Mouse (Mus musculus) heart, postnatal 0 days (tissue): Measurements from ENCODE around the gene Arhgef17. TPM values are rescaled to one million over a fixed set of nuclear protein-coding genes. Genes with fewer than 3 reads are reported as not detected.
A peak's percentile ranks its signal among the peaks of the same experiment; 100 is the strongest.

ENCODE experiments used
- ATAC-seq: fragments of 200-750 bp; cut with Nextera tagmentation; 2 replicates; pipeline ENCODE4 v1.8.0; 2017; ENCODE audit warnings: low read depth, moderate number of reproducible peaks, moderate library complexity; ENCODE audit not compliant: insufficient read depth
- DNase-seq: peaks from one replicate; pipeline ENCODE4 v3.0.0-alpha.2; 2016; ENCODE audit warnings: low spot score
- H3K27ac ChIP-seq: fragments of 300-500 bp; sonication (generic); 2 replicates; pipeline ENCODE4 v1.5.1; 2014; ENCODE audit warnings: low read depth, mild to moderate bottlenecking
- H3K27me3 ChIP-seq: fragments of 300-500 bp; sonication (generic); 2 replicates; pipeline ENCODE4 v1.6.1; 2014; ENCODE audit warnings: low read length, mixed read lengths; ENCODE audit not compliant: control insufficient read depth, insufficient read depth
- H3K36me3 ChIP-seq: fragments of 300-500 bp; sonication (generic); replicated peaks from 2 replicates; pipeline ENCODE4 v1.6.1; 2014; ENCODE audit warnings: low read length, mixed read lengths; ENCODE audit not compliant: control insufficient read depth, insufficient read depth
- H3K4me1 ChIP-seq: fragments of 300-500 bp; sonication (generic); 2 replicates; pipeline ENCODE4 v1.6.1; 2014; ENCODE audit warnings: antibody characterized with exemption; ENCODE audit not compliant: control insufficient read depth, insufficient read depth
- H3K4me2 ChIP-seq: fragments of 300-500 bp; sonication (generic); 2 replicates; pipeline ENCODE4 v1.6.1; 2014; ENCODE audit warnings: low read depth, mild to moderate bottlenecking, low read length, moderate library complexity
- H3K4me3 ChIP-seq: fragments of 300-500 bp; sonication (generic); 2 replicates; pipeline ENCODE4 v1.5.1; 2014; ENCODE audit warnings: low read depth, low read length
- H3K9ac ChIP-seq: fragments of 300-500 bp; sonication (generic); replicated peaks from 2 replicates; pipeline ENCODE4 v1.6.1; 2014; ENCODE audit warnings: low read depth, low read length, mixed read lengths
- H3K9me3 ChIP-seq: fragments of 300-500 bp; sonication (generic); replicated peaks from 2 replicates; pipeline ENCODE4 v1.6.1; 2016; ENCODE audit warnings: low read length; ENCODE audit not compliant: control insufficient read depth
- CTCF ChIP-seq: IDR thresholded peaks from 2 replicates; pipeline ENCODE4 v1.5.1; 2016; ENCODE audit warnings: antibody characterized with exemption, control low read depth, low read depth
- EP300 ChIP-seq: IDR thresholded peaks from 2 replicates; pipeline ENCODE4 v1.6.1; 2016; ENCODE audit warnings: antibody characterized with exemption, low read depth
- WGBS: fragments of 180-500 bp; shearing (Covaris S2); extraction: QIAGEN DNeasy Blood & Tissue Kit; methylation state at CpG from one replicate; pipeline ENCODE4 v1.1.7; 2014; 5-methylcytosine and 5-hydroxymethylcytosine counted together
- polyA plus RNA-seq: library from polyadenylated mRNA; unstranded; fragments of >200 nt; fragmentation: Nextera tagmentation; extraction: Ambion mirVana; gene quantifications from 2 replicates; pipeline ENCODE4 v1.2.1, GENCODE M21; 2015
- total RNA-seq: library from RNA; depleted of rRNA; stranded (reverse); fragments of >200 nt; gene quantifications from 2 replicates; pipeline ENCODE4 v1.2.3, GENCODE M21; 2014; ENCODE audit warnings: low replicate concordance

Arhgef17 gene
- total and polyA plus RNA-seq, 2 experiments from 2014 or later = 2.8 to 28.4 TPM

DNA sequence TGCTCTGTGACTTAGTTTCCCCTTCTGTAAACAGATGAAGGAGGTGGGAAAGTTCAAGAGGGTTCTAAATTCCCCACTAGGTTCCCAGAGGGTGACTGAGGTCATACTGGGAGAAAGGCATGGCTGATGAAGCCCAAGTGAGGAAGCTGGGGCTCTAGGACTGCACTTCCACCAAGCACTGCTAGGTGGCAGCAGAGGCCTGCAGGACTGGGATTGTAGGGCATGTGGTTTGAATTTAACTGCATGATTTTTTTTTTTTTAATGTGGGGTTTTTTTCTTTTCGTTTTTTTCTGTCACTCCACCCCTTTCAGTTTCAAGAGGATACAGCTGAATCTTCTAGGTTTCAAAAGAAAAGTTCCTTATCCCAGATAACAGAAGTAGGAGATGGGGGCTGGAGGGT is 24.7 kb downstream of the Arhgef17 start:
- Histone ChIP-seq H3K9me3 (no peaks in the 10 kb centered on the region), H3K4me1 (peaks cover 27% of the 10 kb centered on the region), H3K4me3 (no peak overlapping the region), H3K4me2 (no peak overlapping the region), H3K9ac (no peak overlapping the region), H3K27ac (peak overlapping the region; percentile 62), H3K27me3 (no peaks in the 10 kb centered on the region), H3K36me3 (no peaks in the 10 kb centered on the region)
- peak; percentile 82 for DNase-seq
- TF ChIP-seq EP300 (no peak; the same call in 1 of the 2 replicates), CTCF (peak; percentile 95)
- no peak for ATAC-seq
- 0% methylated on average over 1 of the region's 1 CpGs for WGBS

DNA sequence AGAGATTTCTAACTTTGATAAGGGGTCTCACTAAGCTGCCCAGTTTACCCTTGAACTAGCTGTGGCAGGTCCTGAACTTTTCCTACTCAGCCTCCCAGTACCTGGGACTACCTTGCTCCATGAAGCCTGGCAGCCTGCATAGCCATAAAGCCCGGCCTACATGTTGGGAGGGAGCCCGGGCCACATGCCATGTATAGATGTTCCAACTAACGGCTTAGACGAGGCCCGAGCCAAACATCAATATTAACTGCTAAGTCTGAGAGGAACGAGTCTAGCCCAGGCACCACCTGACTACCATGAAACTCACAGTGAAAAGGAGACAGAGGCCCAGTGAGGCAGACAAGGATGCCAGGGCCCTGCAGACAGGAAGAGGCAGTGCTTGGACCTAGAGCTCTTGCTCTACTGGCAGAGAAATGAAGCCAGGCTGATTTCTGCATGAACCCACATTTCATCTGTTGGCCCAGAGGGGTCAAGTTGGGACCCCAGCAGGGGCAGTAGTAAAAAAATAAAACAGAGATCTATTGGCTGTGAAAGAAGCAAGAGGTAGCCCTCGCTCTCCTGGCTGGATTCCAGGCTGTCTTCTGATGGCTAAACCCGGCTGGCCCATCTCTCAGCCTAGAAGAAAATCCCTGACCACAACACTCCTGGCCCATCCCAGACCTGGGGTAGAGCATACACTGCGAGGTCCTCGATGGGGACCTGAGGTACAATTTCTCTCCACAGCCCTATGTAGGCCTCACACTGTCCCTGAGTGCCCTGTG is 25.7 kb downstream of the Arhgef17 start:
- no peak overlapping the region for H3K4me2 ChIP-seq
- no peak for DNase-seq
- H3K36me3 ChIP-seq = no peaks in the 10 kb centered on the region
- H3K4me1 ChIP-seq = peaks cover 17% of the 10 kb centered on the region
- no peak overlapping the region for H3K4me3 ChIP-seq
- H3K9ac ChIP-seq = no peak overlapping the region
- no peaks in the 10 kb centered on the region for H3K27me3 ChIP-seq
- ATAC-seq = no peak
- 86% methylated on average over 10 of the region's 10 CpGs for WGBS
- H3K27ac ChIP-seq = no peak overlapping the region
- TF ChIP-seq CTCF = no peak
- TF ChIP-seq EP300 = no peak
- H3K9me3 ChIP-seq = no peaks in the 10 kb centered on the region

DNA sequence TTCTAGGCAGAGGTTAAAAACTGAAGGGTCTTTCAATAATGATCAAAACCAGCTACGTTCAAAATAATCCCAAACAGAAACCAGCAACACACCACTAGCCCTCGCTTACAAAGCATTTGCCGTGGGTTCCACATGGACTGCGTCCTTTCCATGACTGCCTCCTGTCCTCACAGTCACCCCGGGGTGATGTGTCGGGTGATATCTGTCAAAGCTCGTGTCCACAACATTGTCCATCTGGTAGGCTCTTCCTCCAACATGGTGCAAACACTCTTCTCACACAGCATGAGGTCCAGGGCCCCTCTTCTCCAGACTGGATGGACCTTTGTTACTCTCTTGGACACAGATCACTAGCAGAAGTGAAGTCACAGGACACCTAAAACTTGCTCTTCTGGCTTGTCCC is 26.9 kb downstream of the Arhgef17 start:
- H3K27ac ChIP-seq = no peak overlapping the region
- no peak overlapping the region for H3K4me2 ChIP-seq
- no peak overlapping the region for H3K9ac ChIP-seq
- H3K4me1 ChIP-seq = peaks cover 7% of the 10 kb centered on the region
- no peak for ATAC-seq
- TF ChIP-seq EP300 (no peak), CTCF (no peak)
- no peaks in the 10 kb centered on the region for H3K27me3 ChIP-seq
- H3K36me3 ChIP-seq = no peaks in the 10 kb centered on the region
- H3K4me3 ChIP-seq = no peak overlapping the region
- H3K9me3 ChIP-seq = no peaks in the 10 kb centered on the region
- no peak for DNase-seq
- WGBS = 65% methylated on average over 7 of the region's 7 CpGs

DNA sequence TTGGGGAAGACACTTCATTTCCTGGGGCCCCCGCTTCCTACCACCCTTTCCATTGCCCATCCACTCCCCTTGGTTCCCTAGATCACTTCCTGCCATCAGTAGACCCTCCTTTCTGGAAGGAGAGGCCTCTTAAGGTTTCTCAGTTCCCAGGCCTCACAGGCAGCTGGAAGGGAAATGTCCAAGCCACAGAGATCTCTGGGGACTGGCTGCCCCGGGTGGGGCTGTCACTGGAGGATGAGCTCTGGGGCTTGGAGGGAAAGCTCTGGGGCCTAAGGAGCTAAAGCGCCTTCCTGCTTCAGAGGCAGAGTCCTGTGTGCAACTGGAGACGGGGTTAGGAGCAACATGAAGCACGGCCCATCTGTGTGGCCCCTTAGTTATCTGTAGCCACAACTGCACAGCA is 27.3 kb downstream of the Arhgef17 start:
- TF ChIP-seq CTCF (no peak), EP300 (no peak)
- DNase-seq (no peak), ATAC-seq (no peak)
- Histone ChIP-seq H3K9ac (no peak overlapping the region), H3K4me3 (no peak overlapping the region), H3K27me3 (no peaks in the 10 kb centered on the region), H3K27ac (no peak overlapping the region), H3K4me2 (no peak overlapping the region), H3K36me3 (no peaks in the 10 kb centered on the region), H3K4me1 (0 out of 2 replicates have a peak, but pooled peaks cover 3% of the 10 kb centered on the region), H3K9me3 (no peaks in the 10 kb centered on the region)
- WGBS = 73% methylated on average over 5 of the region's 5 CpGs

DNA sequence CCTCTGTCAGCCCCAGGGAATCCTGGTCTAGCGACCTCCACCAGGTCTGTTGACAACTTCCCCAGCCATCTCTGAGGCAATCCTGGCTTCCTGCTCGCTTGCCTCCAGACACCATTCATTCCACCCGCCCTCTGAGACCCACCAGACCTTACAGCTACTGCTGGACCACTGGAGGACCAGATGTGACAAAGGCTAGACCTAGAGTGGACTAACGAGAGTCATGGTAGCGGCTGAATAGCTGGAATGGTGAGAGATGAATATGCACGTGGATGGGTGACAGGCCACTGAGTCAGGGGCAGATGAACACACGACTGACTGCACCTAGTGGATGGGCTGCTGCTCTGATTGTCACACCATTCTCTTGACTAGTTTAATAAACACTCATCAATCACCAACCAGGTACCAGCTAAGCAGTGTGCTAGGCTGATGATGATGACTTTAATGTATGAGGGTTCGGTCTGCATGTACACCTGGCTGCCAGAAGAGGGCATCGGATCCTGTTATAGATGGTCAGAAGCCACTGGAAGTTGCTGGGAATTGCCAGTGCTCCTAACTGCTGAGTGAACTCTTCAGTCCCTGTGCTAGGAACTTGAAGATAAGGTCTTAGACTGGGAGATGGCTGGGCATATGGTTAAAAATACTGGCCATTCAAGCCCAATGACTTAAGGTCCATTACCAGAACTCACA is 29.3 kb downstream of the Arhgef17 start:
- Histone ChIP-seq H3K27ac (no peak overlapping the region), H3K9me3 (no peaks in the 10 kb centered on the region), H3K4me2 (no peak overlapping the region), H3K36me3 (no peaks in the 10 kb centered on the region), H3K4me3 (no peak overlapping the region), H3K9ac (no peak overlapping the region), H3K4me1 (no peaks in the 10 kb centered on the region), H3K27me3 (no peaks in the 10 kb centered on the region)
- ATAC-seq = peak; percentile 49
- DNase-seq = no peak
- TF ChIP-seq CTCF (peak; percentile 51), EP300 (no peak)
- WGBS = 77% methylated on average over 9 of the region's 9 CpGs
